Mouse (Mus musculus): ENCODE measurements around the gene Rab21. TPM values are rescaled to one million over a fixed set of nuclear protein-coding genes. Genes with fewer than 3 reads are reported as not detected.
"Not testable (repeated sequence)": the region's sequence is repeated elsewhere in the genome, so short reads cannot be mapped to it uniquely, and the experiment has no call there.

The Rab21 gene
- total RNA-seq, 2 experiments from 2014 or later, result 58.7 to 68.9 TPM

- peak; percentile 66 to 68 for DNase-seq
Observed at GRCm38 (mm10) chr10:115328514-115328913, 13.1 kb upstream of the Rab21 start.

- peak; percentile 76 to 82 for DNase-seq
Observed at GRCm38 (mm10) chr10:115323295-115323694, 7.9 kb upstream of the Rab21 start.

GRCm38 (mm10) chr10:115321317-115322035 is 6.1 kb upstream of the Rab21 start:
- DNase-seq, result no peak

- not testable (repeated sequence) for DNase-seq
Observed at GRCm38 (mm10) chr10:115318388-115318787, 3.0 kb upstream of the Rab21 start.

- no peak for DNase-seq
Observed at GRCm38 (mm10) chr10:115316313-115316712, 919 bp upstream of the Rab21 start.

GRCm38 (mm10) chr10:115314582-115315452 is 577 bp downstream of the Rab21 start:
- peak; percentile 27 to 49 for DNase-seq

GRCm38 (mm10) chr10:115314287-115314581 is 1.2 kb downstream of the Rab21 start:
- no peak for DNase-seq

GRCm38 (mm10) chr10:115313641-115314286 is 1.6 kb downstream of the Rab21 start:
- no peak for DNase-seq

- peak; percentile 17 to 34 for DNase-seq
Observed at GRCm38 (mm10) chr10:115312732-115313131, 2.7 kb downstream of the Rab21 start.

GRCm38 (mm10) chr10:115312194-115312593 is 3.2 kb downstream of the Rab21 start:
- no peak for DNase-seq

- DNase-seq, result no peak
Observed at GRCm38 (mm10) chr10:115311263-115311965, 4.0 kb downstream of the Rab21 start.

GRCm38 (mm10) chr10:115309191-115309590 is 6.2 kb downstream of the Rab21 start:
- DNase-seq, result no peak

- no peak for DNase-seq
Observed at GRCm38 (mm10) chr10:115307331-115307875, 8.0 kb downstream of the Rab21 start.

GRCm38 (mm10) chr10:115298683-115299082 is 16.7 kb downstream of the Rab21 start:
- no peak for DNase-seq

- no peak for DNase-seq
Observed at GRCm38 (mm10) chr10:115297582-115297981, 17.8 kb downstream of the Rab21 start.

GRCm38 (mm10) chr10:115296401-115296935 is 18.9 kb downstream of the Rab21 start:
- peak; percentile 9 to 39 for DNase-seq

- no peak for DNase-seq
Observed at GRCm38 (mm10) chr10:115295162-115295561, 20.2 kb downstream of the Rab21 start.

GRCm38 (mm10) chr10:115294715-115295114 is 20.7 kb downstream of the Rab21 start:
- DNase-seq, result no peak

GRCm38 (mm10) chr10:115293946-115294345 is 21.4 kb downstream of the Rab21 start:
- no peak for DNase-seq

GRCm38 (mm10) chr10:115290671-115291070 is 24.7 kb downstream of the Rab21 start:
- no peak for DNase-seq

GRCm38 (mm10) chr10:115288856-115289255 is 26.5 kb downstream of the Rab21 start:
- DNase-seq, result no peak

- no peak for DNase-seq
Observed at GRCm38 (mm10) chr10:115284170-115284569, 31.2 kb downstream of the Rab21 start.
